Mouse (Mus musculus) testis, adult 2 months (tissue): Measurements from ENCODE around the gene Iqch. TPM values are rescaled to one million over a fixed set of nuclear protein-coding genes. Genes with fewer than 3 reads are reported as not detected.

Source experiments
- H3K27ac ChIP-seq: fragments of 200-500 bp; 2 replicates; pipeline ENCODE4 v1.5.1; 2012; ENCODE audit warnings: low read depth, low read length; ENCODE audit not compliant: control insufficient read depth, insufficient read depth
- H3K27me3 ChIP-seq: fragments of 200-500 bp; 2 replicates; pipeline ENCODE4 v1.6.1; 2012; ENCODE audit warnings: mild to moderate bottlenecking, low read length, moderate library complexity; ENCODE audit not compliant: control insufficient read depth, insufficient read depth
- H3K36me3 ChIP-seq: fragments of 200-500 bp; 2 replicates; pipeline ENCODE4 v1.6.1; 2012; ENCODE audit warnings: mild to moderate bottlenecking, low read length; ENCODE audit not compliant: control insufficient read depth, insufficient read depth
- H3K4me1 ChIP-seq: fragments of 200-500 bp; 2 replicates; pipeline ENCODE4 v1.6.1; 2012; ENCODE audit warnings: low read length; ENCODE audit not compliant: control insufficient read depth, insufficient read depth
- H3K4me3 ChIP-seq: fragments of 200-500 bp; 2 replicates; pipeline ENCODE4 v1.5.1; 2012; ENCODE audit warnings: low read depth, mild to moderate bottlenecking, low read length, moderate library complexity, mixed read lengths; ENCODE audit not compliant: control insufficient read depth
- CTCF ChIP-seq: fragments of 200-500 bp; IDR thresholded peaks from 2 replicates; pipeline ENCODE4 v1.5.1; 2012; ENCODE audit warnings: low read depth, mild to moderate bottlenecking, inconsistent platforms, low read length, moderate library complexity; ENCODE audit not compliant: control insufficient read depth, insufficient read depth, insufficient replicate concordance
- POLR2A ChIP-seq: fragments of 200-500 bp; IDR thresholded peaks from 2 replicates; pipeline ENCODE4 v1.6.1; 2012; ENCODE audit warnings: low read depth, mild to moderate bottlenecking, inconsistent platforms, low read length, moderate library complexity; ENCODE audit not compliant: control insufficient read depth
- polyA plus RNA-seq: library from polyadenylated mRNA; depleted of rRNA; stranded (reverse); fragments of >200 nt; gene quantifications from 2 replicates; pipeline ENCODE4 v1.2.3, GENCODE M21; 2012; rRNA removed

The Iqch gene
- polyA plus RNA-seq, 1 experiment = 65.4 TPM

DNA sequence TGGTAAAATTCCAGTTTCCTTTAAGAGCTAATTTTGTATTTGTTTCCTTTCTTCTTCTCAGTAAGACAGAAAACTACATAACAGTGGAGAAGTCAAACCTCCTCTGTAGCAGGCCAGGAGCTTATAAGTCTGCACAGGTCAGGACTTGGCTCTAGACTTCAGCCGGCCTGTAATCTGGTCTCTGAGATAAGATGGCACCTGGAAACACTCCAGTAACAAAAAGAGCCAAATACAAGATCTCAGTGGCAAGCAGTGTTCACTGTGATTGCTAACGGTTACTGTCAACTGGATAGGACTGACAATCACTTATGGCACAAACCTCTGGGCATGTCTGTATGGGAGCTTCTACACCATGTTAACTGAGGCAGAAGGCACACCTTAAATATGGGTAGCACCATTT is 229.0 kb downstream of the Iqch start:
- Histone ChIP-seq H3K27ac (no peak overlapping the region), H3K36me3 (peaks cover 2% of the 10 kb centered on the region; the same call in 1 of the 2 replicates)

DNA sequence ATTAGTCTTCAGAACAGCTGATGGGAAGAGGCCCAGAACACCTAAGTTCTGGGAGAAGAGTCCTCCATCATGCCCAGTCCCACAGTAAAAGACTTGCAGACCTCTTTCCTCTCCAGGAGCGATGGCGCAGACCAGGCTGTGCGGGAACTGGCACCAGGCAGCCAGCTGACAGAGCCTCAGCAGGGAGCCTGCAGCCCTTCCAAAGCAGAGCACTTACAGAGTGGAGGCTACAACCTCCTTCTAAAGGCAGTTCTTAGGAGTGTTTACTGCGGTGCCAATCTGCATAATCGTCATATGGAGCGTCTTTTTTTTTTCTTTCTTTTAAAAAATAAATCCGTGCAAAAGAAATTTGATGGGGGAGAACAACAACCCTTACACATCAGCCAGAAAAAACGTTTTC is 229.8 kb downstream of the Iqch start:
- TF ChIP-seq CTCF (no peak), POLR2A (no peak)
- H3K4me3 ChIP-seq = no peak overlapping the region
- H3K27ac ChIP-seq = no peak overlapping the region
- H3K36me3 ChIP-seq = peaks cover 2% of the 10 kb centered on the region; the same call in 1 of the 2 replicates
- H3K27me3 ChIP-seq = no peaks in the 10 kb centered on the region
- peaks cover 2% of the 10 kb centered on the region for H3K4me1 ChIP-seq

More for the DNA sequence above, 229.0 kb downstream of the Iqch start:
- Histone ChIP-seq H3K27me3 (no peaks in the 10 kb centered on the region), H3K4me3 (no peak overlapping the region), H3K4me1 (peaks cover 2% of the 10 kb centered on the region)
- TF ChIP-seq CTCF (no peak), POLR2A (no peak)

Other genes with a start within 250 kb of the Iqch start
- gene Map2k5, start 224.6 kb downstream of the Iqch start, polyA plus RNA-seq = 47.8 and 53.3 TPM in 2 replicates
- 205 and 242 TPM in 2 replicates for gene 2300009A05Rik, start 203.2 kb downstream of the Iqch start, polyA plus RNA-seq
- 9.1 and 12.2 TPM in 2 replicates for gene Aagab, start 167 bp upstream of the Iqch start, polyA plus RNA-seq
- gene Smad3, start 155.5 kb upstream of the Iqch start, polyA plus RNA-seq = 3.6 and 6.1 TPM in 2 replicates